In genomic region chr17:63070161-63070761, GRCm38 (mm10) we compare ENCODE assay signal across 16 mouse cellular contexts.
DNase-seq lines count a peak whose midpoint lies in the region; ATAC-seq lines count a peak whose summit lies in the region.
"Had no signal": no experiment of that assay in that cellular context is flagged by ENCODE, and none has a peak within 500 bp of the region (broad histone marks: within the 10 kb centered on the region; RNA-seq: fewer than 3 reads in every experiment).

No protein-coding gene starts in this region.

- H3K4me3 ChIP-seq in heart, embryonic 11.5 days (ENCODE audit: low read depth, low read length), result no peak overlapping the region
- H3K4me3 ChIP-seq in forebrain, embryonic 11.5 days (ENCODE audit: low read depth, low read length), result no peak overlapping the region
- no peak overlapping the region for H3K4me3 ChIP-seq in hindbrain, embryonic 14.5 days (replicated peaks; ENCODE audit: low read length)
- no peak overlapping the region for H3K4me3 ChIP-seq in midbrain, embryonic 16.5 days (ENCODE audit: low read depth, low read length)
- H3K4me3 ChIP-seq: heart, embryonic 15.5 days; limb, embryonic 13.5 days had no signal

- no peak overlapping the region for H3K4me2 ChIP-seq in heart, embryonic 11.5 days
- H3K4me2 ChIP-seq in forebrain, embryonic 11.5 days (ENCODE audit: low read depth, low read length, severe bottlenecking), result no peak overlapping the region
- no peak overlapping the region for H3K4me2 ChIP-seq in hindbrain, embryonic 14.5 days (replicated peaks)
- no peak overlapping the region for H3K4me2 ChIP-seq in midbrain, embryonic 16.5 days (ENCODE audit: low read length)
- H3K4me2 ChIP-seq: heart, embryonic 15.5 days; limb, embryonic 13.5 days had no signal

- no peak overlapping the region for H3K27ac ChIP-seq in heart, embryonic 11.5 days (ENCODE audit: low read depth, low read length)
- H3K27ac ChIP-seq in forebrain, embryonic 11.5 days (ENCODE audit: low read depth, low read length), result no peak overlapping the region
- H3K27ac ChIP-seq in hindbrain, embryonic 14.5 days, result 0 out of 2 replicates have a peak overlapping the region, but pooled peaks have one; percentile 7
- H3K27ac ChIP-seq in midbrain, embryonic 16.5 days (ENCODE audit: low read length), result peak overlapping the region; percentile 46; the same call in 1 of the 2 replicates
- H3K27ac ChIP-seq: heart, embryonic 15.5 days; limb, embryonic 13.5 days had no signal

- intact Hi-C loops in left cerebral cortex, postnatal 10 days (cut with DNase I), result loop anchor here (10.0 kb wide), 1 partner anchor 75 kb away; no protein-coding TSS in a partner anchor

- H3K4me1 ChIP-seq in heart, embryonic 11.5 days (ENCODE audit: control insufficient read depth, insufficient read depth, low read length), result 0 out of 2 replicates have a peak, but pooled peaks cover 3% of the 10 kb centered on the region
- H3K4me1 ChIP-seq in forebrain, embryonic 11.5 days (replicated peaks; ENCODE audit: control insufficient read depth, insufficient read depth, low read length), result peaks cover 7% of the 10 kb centered on the region; the same call in 1 of the 2 replicates
- peaks cover 17% of the 10 kb centered on the region for H3K4me1 ChIP-seq in hindbrain, embryonic 14.5 days (replicated peaks; ENCODE audit: control insufficient read depth, insufficient read depth, low read length)
- H3K4me1 ChIP-seq in midbrain, embryonic 16.5 days (ENCODE audit: control insufficient read depth, insufficient read depth, low read length), result peaks cover 19% of the 10 kb centered on the region

- no peaks in the 10 kb centered on the region for H3K36me3 ChIP-seq in heart, embryonic 11.5 days (ENCODE audit: control insufficient read depth, insufficient read depth, low read length)
- H3K36me3 ChIP-seq in forebrain, embryonic 11.5 days (ENCODE audit: control insufficient read depth, insufficient read depth, low read length), result no peaks in the 10 kb centered on the region
- no peaks in the 10 kb centered on the region for H3K36me3 ChIP-seq in hindbrain, embryonic 14.5 days (replicated peaks; ENCODE audit: control insufficient read depth, insufficient read depth)
- no peaks in the 10 kb centered on the region for H3K36me3 ChIP-seq in midbrain, embryonic 16.5 days (ENCODE audit: control insufficient read depth, insufficient read depth, low read length)
- H3K36me3 ChIP-seq: heart, embryonic 15.5 days; limb, embryonic 13.5 days had no signal

- no peak for ATAC-seq in heart, embryonic 11.5 days (replicated peaks; ENCODE audit: insufficient number of reproducible peaks, low FRiP score, low TSS enrichment)
- peak; percentile 52 for ATAC-seq in forebrain, embryonic 11.5 days (replicated peaks; ENCODE audit: low FRiP score)
- peak; percentile 34; the same call in 1 of the 2 replicates for ATAC-seq in hindbrain, embryonic 14.5 days (ENCODE audit: low FRiP score)
- ATAC-seq in midbrain, embryonic 16.5 days, result peak; percentile 38; the same call in 1 of the 2 replicates
- ATAC-seq: intestine, embryonic 16.5 days had no signal

- H3K9me3 ChIP-seq in heart, embryonic 11.5 days (replicated peaks; ENCODE audit: control insufficient read depth, low read length), result no peaks in the 10 kb centered on the region
- H3K9me3 ChIP-seq in forebrain, embryonic 11.5 days (ENCODE audit: control insufficient read depth, low read length), result no peaks in the 10 kb centered on the region
- no peaks in the 10 kb centered on the region for H3K9me3 ChIP-seq in hindbrain, embryonic 14.5 days (ENCODE audit: control insufficient read depth, low read length)
- no peaks in the 10 kb centered on the region for H3K9me3 ChIP-seq in midbrain, embryonic 16.5 days (replicated peaks; ENCODE audit: control insufficient read depth, low read length, poor library complexity, severe bottlenecking)
- H3K9me3 ChIP-seq: G1E; heart, embryonic 15.5 days; limb, embryonic 13.5 days had no signal

- H3K27me3 ChIP-seq in heart, embryonic 11.5 days (ENCODE audit: control insufficient read depth, insufficient read depth, low read length), result no peaks in the 10 kb centered on the region
- no peaks in the 10 kb centered on the region for H3K27me3 ChIP-seq in forebrain, embryonic 11.5 days (ENCODE audit: control insufficient read depth, insufficient read depth, low read length)
- no peaks in the 10 kb centered on the region for H3K27me3 ChIP-seq in hindbrain, embryonic 14.5 days (ENCODE audit: control insufficient read depth, insufficient read depth, low read length)
- no peaks in the 10 kb centered on the region for H3K27me3 ChIP-seq in midbrain, embryonic 16.5 days (ENCODE audit: control insufficient read depth, insufficient read depth, low read depth, low read length)
- H3K27me3 ChIP-seq: heart, embryonic 15.5 days; limb, embryonic 13.5 days had no signal

- 73% methylated on average over 5 of the region's 5 CpGs for WGBS in heart, embryonic 11.5 days (ENCODE audit: insufficient replicate concordance)
- WGBS in forebrain, embryonic 11.5 days, result 52% methylated on average over 5 of the region's 5 CpGs
- 21% methylated on average over 5 of the region's 5 CpGs for WGBS in hindbrain, embryonic 14.5 days
- WGBS in midbrain, embryonic 16.5 days, result 19% methylated on average over 5 of the region's 5 CpGs

- no peak overlapping the region for H3K9ac ChIP-seq in heart, embryonic 11.5 days (ENCODE audit: low read depth, low read length)
- no peak overlapping the region for H3K9ac ChIP-seq in forebrain, embryonic 11.5 days (ENCODE audit: low read length)
- no peak overlapping the region for H3K9ac ChIP-seq in hindbrain, embryonic 14.5 days
- H3K9ac ChIP-seq in midbrain, embryonic 16.5 days (ENCODE audit: low read depth, low read length), result no peak overlapping the region
- H3K9ac ChIP-seq: heart, embryonic 15.5 days; limb, embryonic 13.5 days had no signal

- peak; percentile 29 to 72 for DNase-seq in heart, adult 9 months (ENCODE audit: low spot score in 2 of 2)
- DNase-seq in forebrain, embryonic 11.5 days (ENCODE audit: low spot score), result no peak
- no peak for DNase-seq in hindbrain, embryonic 14.5 days (ENCODE audit: low spot score)
- no peak for DNase-seq in thymus, postnatal 4 days
- no peak for DNase-seq in left cerebral cortex, postnatal 10 days (ENCODE audit: extremely low spot score in 1 of 2, low spot score in 2 of 2)
- no peak for DNase-seq in frontal cortex, postnatal 36 days (ENCODE audit: low spot score in 2 of 2)
- DNase-seq: cerebellum, adult 8-10 months; kidney, postnatal 36 days; lung, adult 18-20 months; thymus, postnatal 14 days had no signal

Comparison
In these comparisons a context has a peak if more than half of its experiments do, and no peak if none do; other contexts are left out.
1. DNase-seq: peak in heart, adult 9 months (2 of 2); none in forebrain, embryonic 11.5 days (single experiment), hindbrain, embryonic 14.5 days (single experiment), thymus, postnatal 4 days (single experiment), left cerebral cortex, postnatal 10 days (0 of 2) and frontal cortex, postnatal 36 days (0 of 2).
2. H3K27ac ChIP-seq: peak in hindbrain, embryonic 14.5 days (single experiment) and midbrain, embryonic 16.5 days (single experiment); none in heart, embryonic 11.5 days (single experiment) and forebrain, embryonic 11.5 days (single experiment).